Mouse (Mus musculus) induced T-regulatory cell, adult 2 months (primary cell): Measurements from ENCODE around the gene Zdbf2.

ENCODE experiments used
- DNase-seq: peaks from one replicate; pipeline ENCODE4 v3.0.0-alpha.2; 2012; ENCODE audit warnings: low read depth

Gene Zdbf2

DNA sequence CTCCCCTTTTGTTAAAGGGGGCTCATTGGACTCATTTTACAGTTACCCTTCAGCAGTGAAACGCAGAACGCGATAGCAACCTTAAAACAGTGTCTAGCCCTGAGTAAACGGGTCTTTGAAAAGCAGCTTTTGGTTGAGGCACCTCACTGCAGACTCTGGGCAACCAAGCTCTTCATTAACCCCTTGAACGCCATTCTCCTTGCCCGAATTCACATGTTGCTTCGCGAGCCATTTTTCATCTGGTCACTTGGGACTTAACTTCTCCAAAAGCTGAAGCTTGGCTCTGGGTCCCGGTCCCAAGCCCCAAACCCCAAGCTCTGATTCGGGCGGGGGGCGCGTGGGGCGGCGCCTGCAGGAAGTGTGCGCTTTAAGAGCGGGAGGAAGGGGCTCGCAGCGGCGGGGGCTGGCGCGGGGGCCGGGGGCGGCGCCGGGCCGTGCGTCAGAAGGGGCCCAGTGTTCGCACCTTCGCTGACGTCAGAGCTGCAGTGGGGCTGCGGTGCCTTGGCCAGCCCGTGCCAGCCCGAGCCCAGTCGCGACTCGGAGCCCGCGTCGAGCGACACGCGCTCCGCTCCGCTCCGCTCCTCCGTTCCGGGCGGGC, at the start of gene Zdbf2:
Gene Zdbf2, plus strand, starts transcription at position 525 of the 598 bp plus-strand sequence.
- DNase-seq = no peak

- no peak for DNase-seq
These were observed 48.1 kb upstream of the Zdbf2 start for GRCm38 (mm10) chr1:63225009-63225408.

DNA sequence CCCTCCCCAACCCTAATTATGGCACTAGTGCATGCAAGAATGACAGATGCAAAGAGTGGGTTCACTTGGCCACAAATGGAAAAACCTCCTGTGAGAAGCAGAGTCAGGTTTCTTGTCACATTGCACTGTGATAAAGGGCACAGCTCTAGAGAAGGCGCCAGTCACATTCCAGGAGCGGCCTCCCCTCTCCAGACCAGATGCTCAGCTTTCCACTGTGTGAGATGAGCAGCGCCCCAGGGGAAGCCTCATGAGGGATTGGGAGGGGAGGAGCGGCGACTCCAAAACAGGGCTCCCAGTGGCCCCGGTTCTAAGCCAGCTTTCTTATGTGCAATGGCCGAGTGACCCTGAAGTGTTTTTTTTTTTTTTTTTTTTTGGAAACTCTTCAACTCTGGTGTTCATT, 47.2 kb upstream of the Zdbf2 start:
- no peak for DNase-seq

- no peak for DNase-seq
These were observed 45.8 kb upstream of the Zdbf2 start for GRCm38 (mm10) chr1:63227241-63227640.

GRCm38 (mm10) chr1:63237371-63237770, 35.7 kb upstream of the Zdbf2 start:
- DNase-seq = no peak

DNA sequence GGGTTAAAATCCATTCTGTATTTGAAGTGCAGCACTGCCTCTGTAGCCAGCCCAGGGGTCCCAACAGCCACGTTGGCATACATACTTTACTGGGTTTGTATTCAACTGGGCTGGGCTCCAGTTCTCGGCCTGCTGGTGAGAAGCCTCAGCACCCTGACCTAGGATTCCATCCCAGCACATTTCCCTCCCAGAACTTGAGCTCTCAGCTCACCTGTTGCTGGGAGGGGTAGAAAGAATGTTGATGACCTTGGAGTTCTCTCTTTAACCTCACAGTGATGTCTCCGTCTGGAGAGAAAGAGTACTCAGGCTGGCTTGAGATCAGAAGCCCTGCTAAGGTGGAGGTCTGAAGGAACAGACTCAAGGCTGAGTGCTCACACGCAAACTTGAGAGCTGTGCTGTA, 33.8 kb upstream of the Zdbf2 start:
- DNase-seq = no peak

DNA sequence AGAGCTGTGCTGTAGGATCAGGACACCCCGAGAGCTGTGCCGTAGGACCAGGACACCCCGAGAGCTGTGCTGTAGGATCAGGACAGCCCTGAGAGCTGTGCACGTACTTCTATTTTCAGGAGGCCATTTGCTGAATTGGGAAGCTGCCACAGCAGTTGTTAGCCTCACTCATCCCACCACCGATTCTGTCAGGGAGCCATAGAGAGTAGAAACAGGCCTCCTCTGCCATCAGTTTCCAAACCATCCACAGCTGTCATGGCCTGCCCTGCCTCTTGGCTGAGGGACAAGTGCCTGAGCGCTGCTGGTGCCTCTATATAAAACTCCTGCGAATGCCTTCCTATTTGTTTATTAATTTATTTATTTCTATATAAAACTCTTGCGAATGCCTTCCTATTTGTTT, 33.3 kb upstream of the Zdbf2 start:
- no peak for DNase-seq

- no peak for DNase-seq
These were observed 29.2 kb upstream of the Zdbf2 start for GRCm38 (mm10) chr1:63243854-63244253.

GRCm38 (mm10) chr1:63246862-63247521, 26.1 kb upstream of the Zdbf2 start:
- no peak for DNase-seq

- no peak for DNase-seq
These were observed 25.2 kb upstream of the Zdbf2 start for GRCm38 (mm10) chr1:63247831-63248359.

DNA sequence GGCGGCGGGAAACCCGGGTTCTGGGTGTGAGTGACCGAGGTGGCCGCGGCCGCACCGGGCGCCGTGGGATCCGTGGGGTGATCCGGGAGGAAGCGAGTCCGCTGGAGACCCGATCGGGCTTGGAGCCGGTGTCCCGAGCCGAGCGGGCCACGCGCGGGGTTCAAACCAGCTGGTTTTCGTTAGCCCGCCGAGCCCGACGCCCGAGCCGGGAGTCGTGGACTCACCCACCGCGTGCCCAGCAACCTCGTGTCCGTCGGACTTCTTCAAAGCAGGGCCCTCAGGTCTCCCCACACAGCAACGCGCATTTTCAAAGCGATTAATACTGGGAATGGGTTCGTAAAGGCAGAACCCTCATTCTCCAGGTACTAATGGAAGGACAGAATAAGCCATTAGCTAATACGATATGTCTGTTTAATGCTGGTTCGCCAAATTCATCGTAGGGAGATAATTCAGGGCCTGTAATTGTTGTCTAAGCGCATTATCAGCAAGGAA, 24.7 kb upstream of the Zdbf2 start:
- DNase-seq = no peak

DNA sequence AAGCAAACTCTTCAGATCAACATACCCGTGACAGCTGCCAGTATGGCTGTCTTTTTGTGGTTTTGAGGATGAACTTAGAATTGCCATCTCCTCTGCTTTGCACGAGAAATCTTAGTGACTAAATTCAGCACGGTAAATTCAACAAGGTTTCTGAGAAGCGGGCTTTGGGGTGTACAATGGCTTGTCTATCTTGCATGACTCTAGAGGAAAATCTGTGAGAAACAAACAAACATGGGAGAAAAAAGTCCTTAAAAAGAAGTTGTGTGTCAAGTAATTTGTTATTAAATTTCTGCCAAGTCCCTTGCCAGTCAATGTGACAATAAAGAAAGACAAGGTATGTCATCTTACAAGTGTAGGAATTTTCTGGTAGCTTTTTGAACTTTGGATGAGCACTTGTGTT, 23.8 kb upstream of the Zdbf2 start:
- DNase-seq = no peak

- DNase-seq = no peak
These were observed 20.5 kb upstream of the Zdbf2 start for GRCm38 (mm10) chr1:63252351-63253209.

- DNase-seq = no peak
These were observed 19.8 kb upstream of the Zdbf2 start for GRCm38 (mm10) chr1:63253291-63253690.

- DNase-seq = no peak
These were observed 18.0 kb upstream of the Zdbf2 start for GRCm38 (mm10) chr1:63255101-63255500.

DNA sequence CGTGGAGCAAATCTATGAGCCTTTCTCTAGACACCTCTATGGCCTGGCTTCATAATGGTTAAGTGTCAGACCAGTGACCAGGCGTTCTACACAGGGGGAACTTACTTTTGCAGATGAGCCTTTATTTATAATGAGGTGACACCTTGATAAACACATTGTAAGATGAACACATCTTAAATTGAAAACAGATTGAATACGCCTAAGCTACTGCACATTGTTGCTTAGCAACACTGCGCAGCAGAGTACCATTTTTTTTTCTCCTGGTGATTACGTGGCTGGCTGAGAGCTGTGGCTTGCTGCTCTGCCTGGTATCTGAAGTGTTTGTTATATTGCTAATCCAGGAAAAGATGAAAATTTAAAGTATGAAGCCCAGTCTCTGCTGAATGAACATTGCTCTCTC, 17.0 kb upstream of the Zdbf2 start:
- DNase-seq = no peak

- no peak for DNase-seq
These were observed 14.6 kb upstream of the Zdbf2 start for GRCm38 (mm10) chr1:63258501-63258900.

- DNase-seq = no peak
These were observed 13.7 kb upstream of the Zdbf2 start for GRCm38 (mm10) chr1:63259271-63259830.

GRCm38 (mm10) chr1:63259916-63260741, 12.9 kb upstream of the Zdbf2 start:
- no peak for DNase-seq

DNA sequence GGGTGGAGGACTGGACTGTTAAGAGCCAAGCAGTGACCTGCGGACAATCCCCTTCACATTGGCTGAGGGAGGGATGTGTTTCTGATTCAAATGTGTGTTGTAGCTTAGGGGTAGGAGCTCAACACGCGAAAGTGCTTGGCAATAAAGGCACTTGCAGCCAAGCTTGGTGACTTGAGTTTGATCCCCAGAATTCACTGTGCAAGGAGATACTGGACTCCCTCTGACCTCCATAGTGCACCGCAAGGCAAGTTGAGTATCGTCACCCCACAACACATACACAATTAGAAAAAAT, 12.4 kb upstream of the Zdbf2 start:
- DNase-seq = no peak

DNA sequence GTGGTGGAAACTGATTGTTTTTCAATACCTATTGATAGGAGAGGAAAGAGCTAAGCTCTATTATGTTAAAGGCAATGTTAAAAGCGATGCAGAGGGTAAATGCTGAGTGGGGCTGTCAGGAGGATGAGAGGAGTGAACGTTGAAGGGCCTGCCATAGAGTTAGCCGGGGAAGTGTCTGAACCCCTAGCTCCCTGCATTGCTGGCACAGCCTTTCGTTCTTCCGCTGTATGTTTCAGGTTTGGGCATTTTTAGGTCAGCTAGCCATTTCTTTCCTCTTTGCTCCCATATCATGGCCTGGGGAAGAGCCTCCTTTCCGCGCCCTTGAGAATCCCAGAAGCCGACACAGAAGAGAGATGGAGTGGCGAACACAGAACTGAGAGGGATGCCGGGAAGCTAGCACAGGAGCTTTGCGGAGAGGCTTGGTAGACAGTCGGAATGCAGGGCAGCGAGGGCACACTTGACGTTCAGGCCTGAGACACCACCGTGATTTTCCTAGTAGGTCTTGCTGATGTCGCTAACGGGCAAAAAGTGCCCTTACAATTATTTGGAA, 11.9 kb upstream of the Zdbf2 start:
- DNase-seq = no peak
